Mouse (Mus musculus) kidney, postnatal 10 days (tissue): ENCODE data around the gene Fbxw8.

Experiments used
- DNase-seq: peaks from one replicate; pipeline ENCODE4 v3.0.0; 2021; ENCODE audit warnings: mixed read lengths

Fbxw8 gene

DNA sequence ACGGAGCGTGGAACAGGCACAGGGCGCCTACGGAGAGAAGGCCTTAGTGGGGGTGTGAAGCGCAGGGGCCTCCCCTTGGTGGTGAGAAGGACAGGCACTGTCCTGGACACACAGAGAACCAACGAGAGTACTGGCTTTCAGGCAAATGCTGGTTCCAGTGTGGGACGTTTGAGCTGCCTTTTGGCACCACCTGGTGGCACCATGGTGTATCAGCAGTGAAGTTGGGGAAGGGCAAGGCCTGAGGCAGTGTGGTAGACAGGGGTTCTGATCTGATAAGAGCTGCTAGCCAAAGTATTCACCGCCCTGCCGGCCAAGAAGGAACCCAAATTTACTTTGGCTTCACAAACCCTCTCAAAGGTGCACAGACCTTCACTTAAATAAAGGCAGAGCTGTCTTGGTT lies 85.9 kb downstream of the Fbxw8 start:
- peak; percentile 81 for DNase-seq

DNA sequence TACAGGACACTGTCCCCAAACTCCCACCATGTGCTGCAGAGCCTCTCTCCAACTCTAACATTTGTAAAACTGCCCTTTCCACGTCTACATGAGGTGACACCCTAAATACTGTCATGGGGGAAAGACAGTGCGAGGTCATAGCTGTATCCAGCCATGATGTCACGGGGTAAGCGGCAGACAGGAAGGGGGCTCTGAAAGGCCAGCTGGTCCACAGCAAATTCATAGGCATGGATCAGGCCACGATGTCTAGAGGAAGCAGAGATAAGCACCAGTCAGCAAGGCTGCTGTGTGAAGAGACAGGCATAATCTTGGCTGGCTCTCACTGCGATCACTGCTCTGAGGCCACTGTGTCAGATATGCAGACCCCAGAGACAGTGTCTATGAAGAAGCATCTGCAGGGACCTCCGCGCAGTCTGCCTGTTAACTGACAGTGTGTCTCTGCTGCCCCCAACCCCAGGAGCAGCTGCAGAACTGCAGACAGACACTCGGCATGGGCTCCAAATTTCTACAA lies 87.2 kb downstream of the Fbxw8 start:
- DNase-seq: no peak

DNA sequence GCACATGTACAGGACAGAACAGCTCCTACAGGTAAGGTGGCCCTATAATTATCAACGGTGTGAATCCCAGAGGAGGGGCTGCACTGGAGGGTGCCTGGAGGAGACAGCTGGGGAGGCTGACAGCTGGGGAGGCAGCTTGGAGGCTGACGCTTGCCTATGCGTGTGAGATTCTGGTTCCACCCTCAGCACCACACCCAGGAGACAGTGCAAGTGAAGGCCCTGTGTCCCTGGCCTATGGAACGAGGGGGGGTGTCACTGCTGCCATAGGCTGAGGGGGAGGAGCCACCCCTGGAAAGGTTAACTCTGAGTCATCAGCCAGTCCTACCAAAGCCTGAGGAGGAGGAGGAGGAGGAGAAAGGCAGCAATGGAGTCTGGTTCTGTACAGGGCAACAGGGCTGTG lies 87.7 kb downstream of the Fbxw8 start:
- no peak for DNase-seq

DNA sequence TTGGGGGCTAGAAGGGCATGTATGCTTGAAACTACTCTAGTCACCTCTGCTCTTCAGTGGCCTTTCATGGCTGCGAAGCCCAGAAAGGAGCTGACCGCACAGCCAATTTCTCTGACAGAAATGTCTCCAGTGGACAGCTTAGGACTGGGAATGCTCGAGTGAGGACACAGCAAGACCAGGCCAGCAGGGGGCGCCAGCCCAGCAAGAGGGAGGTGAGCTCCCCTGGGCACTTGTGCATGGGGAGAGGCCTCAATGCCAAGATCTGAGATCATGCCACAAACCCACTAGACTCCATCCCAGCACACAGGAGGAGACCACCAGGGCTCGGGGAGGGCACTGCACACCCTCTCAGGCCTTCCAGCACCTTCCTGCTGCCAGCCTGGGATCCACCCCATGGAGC lies 88.4 kb downstream of the Fbxw8 start:
- DNase-seq: peak; percentile 83

DNA sequence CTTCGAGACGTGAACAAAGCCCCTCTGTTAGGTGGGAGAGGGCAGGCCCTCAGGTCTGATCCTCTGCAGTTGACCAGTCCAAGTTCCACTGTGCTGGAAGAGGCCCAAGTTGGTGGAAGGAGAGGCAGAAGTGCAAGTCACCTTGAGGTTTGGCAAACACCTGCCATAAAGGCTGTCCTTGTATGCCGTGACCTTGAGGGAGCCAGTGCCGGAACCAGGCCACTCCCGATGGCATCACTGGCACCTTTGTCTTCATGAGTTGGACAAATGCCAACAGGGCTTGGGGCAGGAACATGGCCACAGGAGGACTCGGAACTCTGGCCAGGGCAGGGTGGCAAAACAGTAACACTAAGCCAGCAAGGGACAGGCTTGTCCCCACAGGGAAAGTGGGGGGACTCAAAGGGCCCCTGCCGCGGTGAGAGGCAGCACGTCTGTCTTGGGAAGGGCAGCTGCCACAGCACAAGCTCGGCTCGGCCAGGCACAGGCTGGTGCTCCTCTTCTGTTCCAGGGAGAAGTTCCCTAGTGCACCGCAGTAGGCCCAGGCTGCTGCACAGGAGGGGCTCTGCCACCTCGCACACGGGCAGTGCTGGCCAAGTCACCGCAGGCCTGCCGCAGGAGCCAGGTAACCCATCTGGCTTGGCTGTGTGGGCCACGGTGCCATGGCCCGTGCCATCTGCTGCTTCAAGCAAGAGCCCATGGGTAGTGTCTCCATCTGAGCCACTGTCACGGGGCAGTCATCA lies 89.6 kb downstream of the Fbxw8 start:
- DNase-seq: peak; percentile 73

DNA sequence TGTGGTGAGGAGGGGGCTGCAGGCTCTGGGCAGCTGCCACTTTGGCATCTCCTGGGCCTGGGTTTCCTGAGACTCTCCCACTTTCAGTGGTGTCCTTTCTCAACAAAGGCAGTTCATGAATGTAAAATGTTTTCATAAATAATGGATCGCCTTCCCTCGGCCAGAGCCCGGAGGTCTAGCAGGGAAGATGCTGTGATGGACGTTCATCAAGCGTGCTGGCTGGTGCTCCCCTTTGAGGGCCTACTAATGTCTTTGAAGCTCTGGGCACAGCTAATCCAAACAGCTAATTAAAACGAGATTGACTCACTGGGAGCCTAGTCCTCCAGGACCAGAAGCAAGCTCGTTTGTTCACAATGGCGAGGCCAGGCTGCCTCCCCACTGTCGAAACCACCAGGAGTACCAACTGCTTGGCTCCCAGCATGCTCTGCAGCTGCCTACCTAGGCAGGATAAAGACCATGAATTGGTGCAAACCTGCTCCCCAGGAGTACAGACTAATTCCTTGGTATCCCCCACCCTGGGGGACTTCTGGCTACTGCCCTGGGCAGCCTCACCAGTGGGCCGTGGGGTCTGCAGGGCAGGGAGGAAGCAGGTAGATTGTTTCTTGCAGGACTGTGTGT lies 90.9 kb downstream of the Fbxw8 start:
- no peak for DNase-seq

DNA sequence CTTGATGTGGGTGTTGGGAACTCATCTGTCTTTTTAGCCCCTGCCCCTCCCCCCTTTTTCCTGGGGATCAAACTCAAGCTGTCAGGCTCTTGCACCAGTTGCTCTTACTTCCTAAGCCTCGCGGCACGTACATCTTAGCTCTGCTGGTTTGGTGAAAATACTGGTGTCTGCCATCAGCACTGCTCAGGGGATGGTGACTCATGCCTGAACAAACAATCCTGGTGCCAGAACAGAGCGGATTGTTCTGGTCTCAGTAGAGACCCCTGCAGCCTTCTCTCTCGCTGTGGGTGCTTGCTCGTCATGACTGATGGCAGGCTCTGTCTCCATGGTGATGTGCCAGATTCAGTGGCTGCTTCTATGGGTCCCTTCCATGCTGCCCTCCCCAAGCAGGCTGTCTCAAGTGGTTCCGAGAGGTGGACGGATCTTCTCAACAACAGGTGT lies 92.1 kb downstream of the Fbxw8 start:
- no peak for DNase-seq

DNA sequence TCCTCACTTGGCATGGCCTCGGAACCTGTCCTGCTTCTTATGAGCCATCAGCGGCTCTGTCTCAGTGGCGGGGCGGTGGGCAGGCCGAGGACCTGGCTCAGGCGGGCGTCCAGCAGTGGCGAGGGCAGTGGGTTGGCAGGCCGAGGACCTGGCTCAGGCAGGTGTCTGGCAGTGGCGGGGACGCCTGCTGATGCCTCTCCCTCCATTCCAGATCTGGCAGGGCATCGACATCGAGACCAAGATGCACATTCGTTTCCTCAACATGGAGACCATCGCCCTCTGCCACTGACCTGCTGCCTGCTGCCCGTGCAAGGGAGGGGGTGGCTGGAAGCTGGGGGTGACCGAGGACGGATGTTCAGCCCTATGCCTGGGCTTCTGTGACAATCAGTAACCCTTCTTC lies 93.9 kb downstream of the Fbxw8 start:
- no peak for DNase-seq

DNA sequence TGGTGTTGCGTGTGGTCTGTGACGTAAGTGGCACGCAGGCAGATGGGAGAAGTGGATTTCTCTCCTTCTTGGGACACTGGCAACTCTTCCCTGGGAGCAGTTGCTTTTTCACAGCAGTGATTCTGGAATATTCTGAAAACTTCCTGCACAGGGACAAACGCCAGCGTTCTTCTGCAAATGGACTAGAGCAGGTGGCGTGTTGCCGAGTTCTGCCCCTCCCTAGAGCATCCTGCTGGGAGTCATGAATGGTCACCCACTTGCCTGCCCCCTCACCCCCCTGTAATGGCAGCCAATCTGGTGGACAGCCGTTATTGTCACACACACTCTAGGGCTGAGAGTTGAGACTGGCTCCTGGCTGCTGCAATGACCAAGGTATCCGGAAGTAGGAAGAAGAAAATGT lies 95.6 kb downstream of the Fbxw8 start:
- no peak for DNase-seq

DNA sequence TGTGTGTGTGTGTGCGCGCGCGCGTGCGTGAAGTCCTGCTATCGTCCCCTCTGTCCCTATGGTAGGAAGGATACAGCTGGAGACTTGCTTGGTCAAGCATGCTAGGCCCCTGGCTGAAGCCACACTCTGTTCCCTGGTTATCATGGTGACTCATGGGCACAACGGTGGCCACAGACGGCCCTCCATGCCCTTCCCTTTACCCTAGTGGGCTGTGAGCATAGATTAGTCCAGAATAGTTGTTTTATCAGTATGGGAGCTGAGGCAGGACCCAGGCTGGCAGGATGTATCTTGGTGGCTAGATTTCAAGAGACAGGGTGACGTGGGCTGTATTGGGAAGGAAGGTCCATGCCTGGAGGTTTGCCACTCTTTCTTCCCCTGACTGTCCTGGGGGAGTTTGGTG lies 96.4 kb downstream of the Fbxw8 start:
- DNase-seq: no peak

DNA sequence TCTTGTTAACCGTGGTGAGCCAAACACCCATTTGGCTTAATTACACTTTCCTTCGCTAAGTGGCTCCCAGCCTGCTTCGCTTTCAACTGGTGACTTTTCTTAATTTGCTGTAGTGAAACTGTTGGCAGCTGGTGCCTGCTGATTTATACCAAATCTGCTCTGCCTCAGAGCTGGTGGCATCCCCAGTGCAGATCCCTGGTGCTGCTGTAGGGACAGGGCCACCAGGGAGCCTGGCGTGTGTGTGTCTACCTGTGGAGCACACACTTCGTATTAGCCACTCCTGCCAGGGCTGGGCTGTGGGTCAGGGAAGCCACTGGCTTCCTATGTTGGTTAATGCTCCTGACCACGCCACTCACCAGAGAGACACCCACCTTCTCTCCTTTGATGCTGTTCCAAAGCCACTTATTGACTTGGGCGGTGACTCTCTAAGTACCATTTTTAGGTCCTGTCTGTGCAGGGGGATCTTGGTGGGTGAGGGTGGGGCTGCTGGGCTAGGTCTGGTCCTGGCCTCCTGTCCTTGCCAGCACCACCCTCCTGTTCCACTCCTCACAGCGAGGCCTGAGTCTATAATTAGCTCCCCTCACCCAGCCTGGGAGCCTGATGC lies 97.7 kb downstream of the Fbxw8 start:
- DNase-seq: no peak

DNA sequence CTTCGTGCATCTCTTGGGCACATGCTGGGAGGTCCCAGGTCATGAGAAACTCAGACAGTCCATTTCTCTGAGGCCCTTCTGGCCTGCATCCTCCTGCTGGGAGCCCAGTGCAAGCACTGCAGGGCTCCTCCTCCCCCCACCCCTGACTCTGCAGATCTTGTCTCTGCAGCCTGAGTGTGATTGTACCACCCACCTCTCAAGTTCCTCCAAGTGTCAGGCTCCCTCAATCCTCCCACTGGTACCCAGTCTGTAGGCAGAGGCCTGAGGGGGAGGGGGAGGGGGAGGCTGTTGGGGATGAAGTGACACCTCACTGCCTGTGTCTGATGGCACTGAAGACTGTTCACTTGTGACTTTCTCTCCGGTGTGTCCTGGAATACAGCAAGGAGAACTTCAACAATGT lies 102.1 kb downstream of the Fbxw8 start:
- no peak for DNase-seq

DNA sequence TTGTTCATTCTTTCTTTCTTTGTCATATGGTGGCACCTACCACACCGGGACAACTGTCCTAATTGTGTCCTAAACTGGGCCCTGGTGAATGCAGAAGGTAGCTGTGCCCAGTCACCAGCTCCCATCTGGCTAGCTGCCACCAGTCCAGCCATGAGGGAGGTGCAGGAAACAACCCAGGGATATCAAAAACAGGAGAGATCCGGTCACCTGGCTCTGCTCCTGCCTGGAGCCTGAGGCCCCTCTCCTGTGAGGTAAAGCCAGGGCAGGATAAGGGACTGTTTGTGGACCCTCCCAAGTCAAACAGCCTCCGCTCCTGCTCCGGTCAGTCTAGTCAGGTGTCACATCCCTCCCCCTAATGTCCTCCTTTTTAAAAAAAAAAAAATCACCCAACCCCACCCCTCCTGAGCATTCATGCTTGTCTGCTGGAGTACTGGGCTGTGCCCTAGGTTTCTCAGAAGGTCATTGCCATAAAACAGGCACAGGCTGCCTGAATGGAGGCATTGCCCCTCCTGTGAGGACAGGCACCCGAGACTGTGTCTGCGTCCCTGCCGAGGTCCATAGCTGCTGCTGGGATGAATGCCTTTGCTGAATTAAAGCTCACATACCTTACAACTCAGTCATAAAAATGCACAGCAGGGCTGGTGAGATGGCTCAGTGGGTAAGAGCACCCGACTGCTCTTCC lies 103.1 kb downstream of the Fbxw8 start:
- peak; percentile 81 for DNase-seq

DNA sequence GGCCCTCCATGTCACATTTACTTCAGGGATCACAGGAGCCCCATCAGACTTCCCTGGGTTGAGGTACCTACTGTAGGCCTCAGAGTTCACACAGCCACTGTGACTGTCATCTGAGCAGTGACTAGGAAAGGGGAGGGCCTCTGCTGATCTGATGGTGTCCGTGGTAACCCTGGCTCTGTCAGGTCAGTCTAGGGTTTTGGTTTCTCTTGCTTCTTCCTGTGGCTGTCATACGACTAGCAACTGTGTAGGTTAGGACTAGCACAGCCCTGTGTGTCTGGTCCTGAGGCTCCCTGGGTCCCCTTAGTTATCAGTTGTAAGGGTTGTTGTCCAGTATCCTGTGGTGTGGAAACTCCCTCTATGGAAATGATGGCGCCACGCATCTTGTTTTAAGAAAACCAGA lies 104.5 kb downstream of the Fbxw8 start:
- no peak for DNase-seq

DNA sequence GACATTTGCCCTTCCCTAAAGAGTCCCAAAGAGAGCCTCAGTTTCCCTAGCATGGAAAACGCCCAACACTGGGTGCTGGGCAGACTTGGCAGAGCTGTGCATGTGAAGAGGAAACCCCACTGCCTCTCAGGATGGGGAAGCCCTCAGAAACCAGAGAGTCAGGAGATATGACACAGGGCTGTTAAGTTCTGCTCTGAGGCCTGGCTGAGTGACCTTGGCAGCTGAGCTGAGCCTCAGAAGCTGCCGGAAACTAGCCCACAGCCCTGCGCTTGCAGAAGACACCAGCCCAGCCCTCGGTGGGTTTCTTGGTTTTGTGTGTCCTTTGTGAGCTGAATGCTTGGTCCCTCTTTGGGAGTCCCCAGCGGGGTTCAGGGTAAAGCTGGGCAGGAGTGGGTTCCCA lies 106.3 kb downstream of the Fbxw8 start:
- no peak for DNase-seq

DNA sequence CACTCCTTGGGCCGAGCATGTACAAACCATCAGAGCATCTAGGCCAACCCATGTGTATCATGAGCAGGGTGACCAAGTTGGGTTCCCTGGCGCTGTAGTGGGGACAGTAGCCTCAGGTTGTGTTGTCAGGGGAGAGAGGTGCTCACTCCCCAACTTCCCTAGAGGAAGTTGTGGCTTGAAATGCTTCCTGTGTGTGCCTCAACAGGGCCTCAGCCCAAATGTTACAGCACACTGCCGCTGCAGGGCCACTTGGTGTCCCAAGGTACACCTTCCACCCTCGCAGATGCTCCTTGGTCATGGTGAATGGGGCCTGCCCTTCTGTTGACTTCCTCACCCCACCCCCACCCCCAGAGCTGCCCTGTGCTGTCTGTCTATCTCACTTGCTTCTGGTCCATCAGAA lies 106.9 kb downstream of the Fbxw8 start:
- no peak for DNase-seq

DNA sequence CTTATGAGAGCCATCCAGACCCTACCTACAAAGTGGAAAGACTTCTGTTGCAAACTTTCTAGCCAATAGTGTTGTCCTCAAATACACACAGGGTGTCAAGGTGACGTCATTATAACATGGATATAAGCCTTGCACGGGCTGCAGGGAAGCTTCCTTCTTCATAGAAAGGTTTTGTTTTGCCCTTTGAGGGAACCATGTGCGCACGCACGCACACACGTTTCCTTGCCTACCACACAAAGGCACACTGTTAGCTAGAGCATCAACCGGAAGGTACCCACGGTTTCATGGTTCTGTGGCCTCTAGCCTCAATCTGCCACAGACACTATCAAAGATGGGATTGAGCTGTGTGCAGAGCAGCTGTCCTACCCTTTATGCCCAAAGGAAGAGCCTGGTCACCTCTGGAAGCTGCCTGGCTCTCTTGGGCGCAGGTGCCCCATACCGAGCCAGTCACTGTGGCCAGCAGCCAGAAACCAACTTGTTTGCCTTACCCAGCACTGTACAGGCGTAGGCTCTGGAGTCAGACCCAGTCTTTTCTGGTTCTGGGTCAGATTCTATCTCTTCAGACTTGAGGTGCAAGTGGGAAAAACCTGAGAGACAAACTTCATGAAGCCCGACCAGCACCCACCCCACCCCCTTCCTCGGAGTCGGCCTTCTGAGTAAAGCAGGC lies 108.0 kb downstream of the Fbxw8 start:
- DNase-seq: no peak

DNA sequence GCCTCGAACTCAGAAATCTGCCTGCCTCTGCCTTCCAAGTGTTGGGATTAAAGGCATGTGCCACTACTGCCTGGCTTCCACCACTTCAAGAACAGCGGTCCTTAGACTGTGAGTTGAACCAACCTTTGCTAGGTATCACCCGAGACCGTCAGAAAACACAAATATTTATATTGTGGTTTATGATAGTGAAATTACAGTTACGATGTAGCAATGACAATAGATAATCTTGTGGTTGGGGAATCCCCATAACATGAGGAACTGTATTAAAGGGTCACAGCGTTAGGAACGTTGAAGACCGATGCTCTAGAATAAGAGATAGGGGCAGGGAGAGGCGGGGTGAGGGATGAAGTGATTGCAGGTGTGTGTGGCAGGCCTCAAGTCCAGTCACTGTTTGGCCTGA lies 109.9 kb downstream of the Fbxw8 start:
- no peak for DNase-seq

DNA sequence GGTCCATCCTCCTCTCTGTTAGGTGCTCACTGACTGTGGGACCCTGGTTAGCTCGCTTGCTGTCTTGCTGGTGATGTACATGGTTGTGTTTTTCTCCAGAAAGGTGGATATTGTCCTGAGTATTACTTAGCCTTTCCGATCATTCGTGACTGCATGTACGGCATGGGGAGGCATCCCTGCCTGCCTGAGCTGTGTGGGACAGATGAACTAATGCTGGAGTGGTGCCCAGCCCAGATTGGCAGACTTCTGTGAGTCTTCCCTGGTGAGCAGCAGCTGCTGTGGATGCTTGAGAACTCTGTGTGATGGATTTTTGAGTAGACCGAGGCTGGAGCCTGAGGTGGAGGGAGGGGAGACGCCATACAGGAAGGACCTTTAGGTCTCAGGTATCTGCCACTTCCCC lies 110.4 kb downstream of the Fbxw8 start:
- DNase-seq: no peak

DNA sequence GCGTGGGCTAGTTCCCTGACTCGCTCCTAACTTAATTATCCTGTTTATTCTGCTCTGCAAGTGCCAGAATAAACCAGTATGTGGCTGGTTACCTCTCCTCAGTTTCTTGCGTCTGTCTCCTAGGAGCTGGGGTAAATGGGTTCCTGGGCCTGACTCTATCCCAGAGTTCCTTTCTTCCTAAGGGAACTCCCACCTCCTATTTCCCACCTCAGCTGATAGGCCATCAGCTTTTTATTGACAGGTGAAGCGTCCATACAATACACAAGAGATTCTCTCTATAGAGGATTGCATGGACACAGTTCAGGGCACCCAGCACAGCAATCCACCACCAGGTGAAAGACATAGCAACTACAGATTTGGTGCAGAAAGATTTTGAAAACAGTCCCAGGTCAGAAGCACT lies 111.5 kb downstream of the Fbxw8 start:
- DNase-seq: no peak

DNA sequence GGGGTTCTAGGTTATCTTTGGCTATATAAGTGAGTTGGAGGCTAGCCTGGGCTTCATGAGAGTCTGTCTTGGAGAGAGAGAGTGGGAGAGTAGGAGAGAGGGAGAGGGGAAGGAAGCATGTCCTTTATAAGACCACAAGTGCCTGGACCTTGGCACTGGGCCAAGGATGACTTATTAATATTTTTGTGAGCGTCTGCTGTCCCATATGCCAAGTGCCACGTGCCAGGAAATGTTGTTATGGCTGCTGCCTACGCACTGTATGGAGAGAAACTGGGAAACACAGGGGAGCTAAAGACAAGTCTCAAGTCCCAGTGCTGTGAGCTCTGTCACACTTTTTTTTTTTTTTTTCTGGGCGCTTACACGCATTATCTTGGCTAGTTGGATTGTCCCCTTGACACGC lies 112.7 kb downstream of the Fbxw8 start:
- no peak for DNase-seq

DNA sequence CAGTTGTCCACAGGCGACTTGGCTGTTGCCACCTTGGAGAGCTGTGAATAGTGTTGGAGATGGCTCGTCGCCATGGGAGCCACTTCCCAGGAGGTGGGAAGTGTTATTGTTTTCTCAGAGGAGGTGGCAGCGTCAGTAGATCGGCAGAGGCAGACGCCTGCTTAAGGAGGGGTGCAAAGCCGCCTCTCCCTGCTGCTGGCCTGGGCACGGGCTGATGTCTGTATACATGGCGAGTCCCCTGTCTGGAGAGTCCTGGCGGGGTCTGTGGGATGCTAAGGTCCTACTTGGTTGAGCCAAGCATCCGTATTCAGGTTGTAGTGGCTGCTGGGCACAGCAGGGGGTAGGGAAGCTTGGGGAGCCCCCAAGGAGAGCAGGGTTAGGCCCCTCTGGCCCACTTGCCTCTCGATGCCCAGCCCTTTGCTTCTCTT lies 116.0 kb downstream of the Fbxw8 start:
- DNase-seq: no peak
